Mouse (Mus musculus): Measurements from ENCODE around the gene Fam217a.
"Not testable (repeated sequence)": the region's sequence is repeated elsewhere in the genome, so short reads cannot be mapped to it uniquely, and the experiment has no call there.

Gene Fam217a

DNA sequence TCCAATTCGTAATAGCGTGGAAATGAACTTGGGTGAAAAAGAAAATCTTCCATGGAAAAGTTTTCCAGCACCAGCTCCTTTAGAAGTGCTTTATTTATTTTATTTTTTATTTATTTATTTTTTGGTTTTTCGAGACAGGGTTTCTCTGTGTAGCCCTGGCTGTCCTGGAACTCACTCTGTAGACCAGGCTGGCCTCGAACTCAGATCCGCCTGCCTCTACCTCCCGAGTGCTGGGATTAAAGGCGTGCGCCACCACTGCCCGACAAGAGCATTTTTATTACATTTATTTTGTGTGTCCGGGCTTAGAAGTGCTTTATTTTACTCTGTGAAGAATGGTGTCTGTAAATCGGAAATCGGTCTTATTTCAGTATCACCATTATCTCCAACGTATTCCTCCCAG lies 49.4 kb downstream of the Fam217a start:
- peak in 1 of 2 experiments; percentile 12 for DNase-seq (ENCODE audit: low spot score in 2 of 2)

DNA sequence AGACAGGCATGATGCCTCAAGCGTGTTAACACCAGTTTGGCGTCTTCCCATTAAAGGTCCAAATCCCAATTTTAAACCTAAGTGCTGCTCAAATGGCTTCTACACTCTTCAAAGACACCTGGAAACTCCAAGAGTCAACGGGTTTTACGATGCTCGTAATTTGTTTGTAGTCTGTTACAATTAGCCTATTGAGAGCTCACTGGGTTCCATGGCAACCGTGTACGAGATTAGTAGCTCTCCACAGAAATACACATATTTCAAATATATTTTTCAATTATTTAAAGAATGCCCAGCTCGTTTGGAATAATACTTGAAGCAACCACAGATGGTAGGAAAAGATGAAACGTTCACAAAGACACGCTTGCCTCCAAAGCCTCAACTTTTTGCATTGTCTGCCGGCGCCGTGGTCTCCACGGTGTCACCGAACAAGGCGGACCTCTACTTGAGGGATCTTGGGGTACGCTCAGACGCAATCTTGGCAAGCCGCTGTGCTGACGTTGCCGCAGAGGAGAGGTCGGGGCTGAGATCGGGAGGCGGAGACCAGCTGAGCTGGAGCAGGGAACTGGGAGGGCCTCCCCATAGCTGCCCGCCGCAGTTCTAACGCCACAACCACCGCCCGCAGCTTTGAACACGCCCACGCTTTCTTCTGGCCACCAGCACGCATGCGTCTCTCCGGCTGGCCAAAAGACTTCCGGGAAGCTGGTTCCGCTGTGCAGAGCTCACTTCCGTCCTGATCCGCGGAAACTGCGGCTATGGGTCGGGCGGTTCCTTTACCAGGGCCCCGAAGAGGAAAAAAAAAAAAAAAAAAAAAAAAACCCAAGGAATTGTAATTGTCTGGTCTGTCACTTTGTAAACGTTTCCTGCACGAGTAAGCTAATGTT lies 50.1 kb downstream of the Fam217a start:
- peak; percentile 75 to 90 for DNase-seq (ENCODE audit: low spot score in 2 of 2)

GRCm38 (mm10) chr13:34864420-34865169 lies 59.5 kb downstream of the Fam217a start:
- DNase-seq (ENCODE audit: low spot score in 2 of 2) = peak in 1 of 2 experiments; percentile 27

- DNase-seq (ENCODE audit: low spot score in 2 of 2) = not testable (repeated sequence)
These were observed 62.9 kb downstream of the Fam217a start for GRCm38 (mm10) chr13:34861166-34861565.

Measured in cerebellum, postnatal 4 days (tissue).